12 mouse cellular contexts compared by ENCODE assay signal in genomic region chr1:107914671-107915590, GRCm38 (mm10).
DNase-seq lines count a peak whose midpoint lies in the region; ATAC-seq and TF ChIP-seq lines count a peak whose summit lies in the region.
"Had no signal": no experiment of that assay in that cellular context is flagged by ENCODE, and none has a peak within 500 bp of the region (broad histone marks: within the 10 kb centered on the region; RNA-seq: fewer than 3 reads in every experiment).

No protein-coding gene starts in this region.

- H3K4me3 ChIP-seq in hindbrain, embryonic 14.5 days (replicated peaks; ENCODE audit: low read length), result no peak overlapping the region
- no peak overlapping the region for H3K4me3 ChIP-seq in hindbrain, embryonic 10.5 days
- no peak overlapping the region for H3K4me3 ChIP-seq in hindbrain, postnatal 0 days (ENCODE audit: low read length)
- H3K4me3 ChIP-seq: embryonic facial prominence, embryonic 13.5 days; limb, embryonic 15.5 days had no signal

- no peaks in the 10 kb centered on the region for H3K27me3 ChIP-seq in hindbrain, embryonic 14.5 days (ENCODE audit: control insufficient read depth, insufficient read depth, low read length)
- H3K27me3 ChIP-seq in hindbrain, embryonic 10.5 days (ENCODE audit: insufficient read depth, poor library complexity, severe bottlenecking), result no peaks in the 10 kb centered on the region
- no peaks in the 10 kb centered on the region for H3K27me3 ChIP-seq in hindbrain, postnatal 0 days (ENCODE audit: insufficient read depth, low read length)
- H3K27me3 ChIP-seq: embryonic facial prominence, embryonic 13.5 days; limb, embryonic 15.5 days had no signal

- no peak overlapping the region for H3K4me2 ChIP-seq in hindbrain, embryonic 14.5 days (replicated peaks)
- H3K4me2 ChIP-seq in hindbrain, postnatal 0 days (ENCODE audit: low read depth, low read length), result no peak overlapping the region
- H3K4me2 ChIP-seq: embryonic facial prominence, embryonic 13.5 days; limb, embryonic 15.5 days had no signal

- DNase-seq in cerebellum, postnatal 36 days, result no peak
- no peak for DNase-seq in hindbrain, embryonic 14.5 days (ENCODE audit: low spot score)
- DNase-seq in hindbrain, embryonic 10.5 days (ENCODE audit: low spot score), result no peak
- peak; percentile 13 for DNase-seq in hindbrain, postnatal 0 days (ENCODE audit: low spot score)
- peak; percentile 29 to 37 for DNase-seq in kidney, postnatal 4 days
- DNase-seq in layer of hippocampus, adult 9-11 months, result no peak
- no peak for DNase-seq in spleen, postnatal 4 days (ENCODE audit: low spot score in 2 of 2)
- DNase-seq: cerebellum, adult 2 months; lung, postnatal 10 days had no signal

- peaks cover 8% of the 10 kb centered on the region; the same call in 1 of the 2 replicates for H3K4me1 ChIP-seq in hindbrain, embryonic 14.5 days (replicated peaks; ENCODE audit: control insufficient read depth, insufficient read depth, low read length)
- H3K4me1 ChIP-seq in hindbrain, embryonic 10.5 days (replicated peaks), result no peaks in the 10 kb centered on the region
- no peaks in the 10 kb centered on the region for H3K4me1 ChIP-seq in hindbrain, postnatal 0 days (ENCODE audit: insufficient read depth, low read length)
- H3K4me1 ChIP-seq: limb, embryonic 15.5 days had no signal

- H3K9me3 ChIP-seq in hindbrain, embryonic 14.5 days (ENCODE audit: control insufficient read depth, low read length), result no peaks in the 10 kb centered on the region
- H3K9me3 ChIP-seq in hindbrain, embryonic 10.5 days, result no peaks in the 10 kb centered on the region
- no peaks in the 10 kb centered on the region for H3K9me3 ChIP-seq in hindbrain, postnatal 0 days (ENCODE audit: low read length)
- H3K9me3 ChIP-seq: embryonic facial prominence, embryonic 13.5 days; limb, embryonic 15.5 days had no signal

- WGBS in hindbrain, embryonic 14.5 days, result 58% methylated on average over 7 of the region's 7 CpGs
- WGBS in hindbrain, embryonic 10.5 days, result 81% methylated on average over 7 of the region's 7 CpGs
- 58% methylated on average over 7 of the region's 7 CpGs for WGBS in hindbrain, postnatal 0 days

- no peaks in the 10 kb centered on the region for H3K36me3 ChIP-seq in hindbrain, embryonic 14.5 days (replicated peaks; ENCODE audit: control insufficient read depth, insufficient read depth)
- no peaks in the 10 kb centered on the region for H3K36me3 ChIP-seq in hindbrain, embryonic 10.5 days
- H3K36me3 ChIP-seq in hindbrain, postnatal 0 days (ENCODE audit: insufficient read depth, low read length), result no peaks in the 10 kb centered on the region
- H3K36me3 ChIP-seq: embryonic facial prominence, embryonic 13.5 days; limb, embryonic 15.5 days had no signal

- TF ChIP-seq CTCF in hindbrain, postnatal 0 days (IDR thresholded peaks at IDR 0.05; ENCODE audit: low read depth), result no peak

- H3K9ac ChIP-seq in hindbrain, embryonic 14.5 days, result no peak overlapping the region
- H3K9ac ChIP-seq in hindbrain, postnatal 0 days (replicated peaks; ENCODE audit: low read length), result no peak overlapping the region
- H3K9ac ChIP-seq: embryonic facial prominence, embryonic 13.5 days; limb, embryonic 15.5 days had no signal

- peak overlapping the region; percentile 75 for H3K27ac ChIP-seq in hindbrain, embryonic 14.5 days
- no peak overlapping the region for H3K27ac ChIP-seq in hindbrain, embryonic 10.5 days
- H3K27ac ChIP-seq in hindbrain, postnatal 0 days, result no peak overlapping the region
- H3K27ac ChIP-seq: embryonic facial prominence, embryonic 13.5 days; limb, embryonic 15.5 days had no signal

- ATAC-seq in cerebellum, adult (ENCODE audit: insufficient number of reproducible peaks, low FRiP score, low TSS enrichment), result peak; percentile 15; the same call in 1 of the 2 replicates
- peak; percentile 40; the same call in 1 of the 2 replicates for ATAC-seq in hindbrain, embryonic 14.5 days (ENCODE audit: low FRiP score)
- ATAC-seq in hindbrain, postnatal 0 days, result peak; percentile 43

Comparison
In these comparisons a context has a peak if more than half of its experiments do, and no peak if none do; other contexts are left out.
1. DNase-seq: peak in hindbrain, postnatal 0 days (single experiment) and kidney, postnatal 4 days (2 of 2); none in cerebellum, postnatal 36 days (0 of 2), hindbrain, embryonic 14.5 days (single experiment), hindbrain, embryonic 10.5 days (single experiment), layer of hippocampus, adult 9-11 months (single experiment) and spleen, postnatal 4 days (0 of 2).
2. Peak in every context shown above with its lines, with median percentiles within 50 percentile points of each other: ATAC-seq.